In the genomic region with DNA sequence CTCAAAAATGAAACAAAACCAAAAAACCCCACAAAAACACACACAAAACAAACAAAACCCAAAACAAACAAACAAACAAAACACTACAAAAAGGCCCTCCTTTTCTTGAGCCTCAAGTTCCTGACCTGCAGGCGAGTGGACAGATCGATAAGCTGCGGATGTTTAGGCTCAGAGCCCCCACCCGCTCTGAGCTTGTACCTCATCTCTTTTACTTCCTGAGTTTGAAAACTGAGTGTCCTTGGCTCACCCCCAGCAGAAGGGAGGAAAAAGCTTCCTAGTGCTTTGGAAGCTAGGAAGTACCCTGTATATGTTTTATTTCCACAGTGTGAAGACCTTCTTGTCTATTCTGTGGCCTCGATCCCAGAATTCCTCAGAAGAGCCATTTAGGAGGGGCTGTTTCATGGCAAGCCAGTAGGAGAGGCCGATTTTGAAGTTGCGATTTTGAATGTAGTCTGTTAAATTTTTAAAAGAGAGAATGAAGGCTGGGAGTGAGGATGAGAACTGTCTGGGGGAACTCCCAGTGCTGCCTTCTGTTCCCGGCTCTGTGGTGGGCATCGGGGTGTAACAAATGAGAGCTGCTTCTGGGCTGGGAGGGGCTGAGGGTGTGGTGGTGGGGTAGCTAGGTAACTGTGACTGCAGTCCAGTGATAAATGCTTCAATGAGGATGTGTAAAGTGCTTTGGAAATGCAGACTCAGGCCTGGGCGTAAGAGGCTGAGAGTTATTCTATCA, we compare ENCODE assay signal across 10 mouse cellular contexts. TPM values are rescaled to one million over a fixed set of nuclear protein-coding genes. Genes with fewer than 3 reads are reported as not detected.
DNase-seq lines count a peak whose midpoint lies in the region; ATAC-seq lines count a peak whose summit lies in the region.
"Had no signal": no experiment of that assay in that cellular context is flagged by ENCODE, and none has a peak within 500 bp of the region (broad histone marks: within the 10 kb centered on the region; RNA-seq: fewer than 3 reads in every experiment).

No protein-coding gene starts in this region.

- no peak overlapping the region for H3K9ac ChIP-seq in heart, embryonic 13.5 days
- no peak overlapping the region for H3K9ac ChIP-seq in midbrain, embryonic 11.5 days (ENCODE audit: low read length)
- no peak overlapping the region for H3K9ac ChIP-seq in midbrain, embryonic 13.5 days (replicated peaks)
- H3K9ac ChIP-seq: neural tube, embryonic 12.5 days had no signal

- DNase-seq in heart, adult 9 months (ENCODE audit: low spot score in 2 of 2) = no peak
- peak; percentile 84 for DNase-seq in midbrain, embryonic 11.5 days (ENCODE audit: low spot score, missing footprints)
- DNase-seq in cerebellum, postnatal 14 days = peak; percentile 58 to 63
- peak; percentile 64 for DNase-seq in lung, postnatal 36 days
- DNase-seq in adrenal gland, postnatal 10 days = no peak
- no peak for DNase-seq in layer of hippocampus, adult 9-10 months (ENCODE audit: low spot score)
- DNase-seq: adrenal gland, adult 8-10 months had no signal

- WGBS in heart, embryonic 13.5 days = 70% methylated on average over 10 of the region's 10 CpGs
- 66% methylated on average over 10 of the region's 10 CpGs for WGBS in midbrain, embryonic 11.5 days
- WGBS in midbrain, embryonic 13.5 days = 62% methylated on average over 10 of the region's 10 CpGs

- H3K4me2 ChIP-seq in heart, embryonic 13.5 days = peak overlapping the region; percentile 16; the same call in 1 of the 2 replicates
- no peak overlapping the region for H3K4me2 ChIP-seq in midbrain, embryonic 11.5 days
- H3K4me2 ChIP-seq in midbrain, embryonic 13.5 days (replicated peaks) = no peak overlapping the region
- H3K4me2 ChIP-seq: neural tube, embryonic 12.5 days had no signal

- H3K9me3 ChIP-seq in heart, embryonic 13.5 days = no peaks in the 10 kb centered on the region
- H3K9me3 ChIP-seq in midbrain, embryonic 11.5 days (ENCODE audit: control insufficient read depth, low read length) = no peaks in the 10 kb centered on the region
- no peaks in the 10 kb centered on the region for H3K9me3 ChIP-seq in midbrain, embryonic 13.5 days
- H3K9me3 ChIP-seq: neural tube, embryonic 12.5 days had no signal

- no peak overlapping the region for H3K27ac ChIP-seq in heart, embryonic 13.5 days (replicated peaks)
- no peak overlapping the region for H3K27ac ChIP-seq in midbrain, embryonic 11.5 days (ENCODE audit: low read depth, low read length)
- H3K27ac ChIP-seq in midbrain, embryonic 13.5 days = no peak overlapping the region
- H3K27ac ChIP-seq: neural tube, embryonic 12.5 days had no signal

- peaks cover 10% of the 10 kb centered on the region; the same call in 1 of the 2 replicates for H3K4me1 ChIP-seq in heart, embryonic 13.5 days
- H3K4me1 ChIP-seq in midbrain, embryonic 11.5 days (ENCODE audit: control insufficient read depth, insufficient read depth, low read length) = peaks cover 8% of the 10 kb centered on the region
- H3K4me1 ChIP-seq in midbrain, embryonic 13.5 days (replicated peaks) = peaks cover 11% of the 10 kb centered on the region; the same call in 1 of the 2 replicates

- peaks cover 22% of the 10 kb centered on the region for H3K27me3 ChIP-seq in heart, embryonic 13.5 days (replicated peaks)
- peaks cover 6% of the 10 kb centered on the region; the same call in 1 of the 2 replicates for H3K27me3 ChIP-seq in midbrain, embryonic 11.5 days (ENCODE audit: control insufficient read depth, insufficient read depth, low read length)
- peaks cover 19% of the 10 kb centered on the region for H3K27me3 ChIP-seq in midbrain, embryonic 13.5 days

- H3K36me3 ChIP-seq in heart, embryonic 13.5 days = no peaks in the 10 kb centered on the region
- H3K36me3 ChIP-seq in midbrain, embryonic 11.5 days (ENCODE audit: control insufficient read depth, insufficient read depth, low read length) = no peaks in the 10 kb centered on the region
- no peaks in the 10 kb centered on the region for H3K36me3 ChIP-seq in midbrain, embryonic 13.5 days
- H3K36me3 ChIP-seq: neural tube, embryonic 12.5 days had no signal

- no peak overlapping the region for H3K4me3 ChIP-seq in heart, embryonic 13.5 days
- no peak overlapping the region for H3K4me3 ChIP-seq in midbrain, embryonic 11.5 days (ENCODE audit: low read depth, low read length)
- no peak overlapping the region for H3K4me3 ChIP-seq in midbrain, embryonic 13.5 days (replicated peaks)
- H3K4me3 ChIP-seq: neural tube, embryonic 12.5 days had no signal

- no peak for ATAC-seq in heart, embryonic 13.5 days (ENCODE audit: extremely low read depth, insufficient number of reproducible peaks, low FRiP score, low TSS enrichment)
- no peak for ATAC-seq in midbrain, embryonic 11.5 days (ENCODE audit: low FRiP score)
- no peak for ATAC-seq in midbrain, embryonic 13.5 days

RNA-seq across cellular contexts. Expression of gene Rapgef4, which starts 2.0 kb away (rescaled TPM):
- polyA plus RNA-seq in heart, embryonic 13.5 days (2015; fragmentation: Nextera tagmentation; extraction: Ambion mirVana) = 3.6 and 4.2 TPM in 2 replicates
- polyA plus RNA-seq in midbrain, embryonic 11.5 days (2014; fragmentation: Nextera tagmentation; extraction: Ambion mirVana) = 2.0 TPM in 2 replicates
- 11.3 and 12.5 TPM in 2 replicates for polyA plus RNA-seq in midbrain, embryonic 13.5 days (2015; fragmentation: Nextera tagmentation; extraction: Ambion mirVana)
- 100 to 1,000 TPM; 131 to 173 TPM for total RNA-seq in adrenal gland, postnatal 10 days (2021)

Comparison
In these comparisons a context has a peak if more than half of its experiments do, and no peak if none do; other contexts are left out.
1. DNase-seq: peak in midbrain, embryonic 11.5 days (single experiment), cerebellum, postnatal 14 days (2 of 2) and lung, postnatal 36 days (single experiment); none in heart, adult 9 months (0 of 2), adrenal gland, postnatal 10 days (single experiment) and layer of hippocampus, adult 9-10 months (single experiment).